Mouse (Mus musculus) ES-Bruce4 (cell line): ENCODE measurements around the gene Tedc1. TPM values are rescaled to one million over a fixed set of nuclear protein-coding genes. Genes with fewer than 3 reads are reported as not detected.

Source experiments
- H3K27ac ChIP-seq: 2 replicates; pipeline ENCODE4 v1.5.1; 2012; ENCODE audit warnings: low read length, inconsistent platforms; ENCODE audit not compliant: insufficient read depth
- H3K27me3 ChIP-seq: 2 replicates; pipeline ENCODE4 v1.6.1; 2012; ENCODE audit warnings: mild to moderate bottlenecking, low read length, inconsistent platforms; ENCODE audit not compliant: control insufficient read depth, poor library complexity, insufficient read depth, severe bottlenecking
- H3K36me3 ChIP-seq: 2 replicates; pipeline ENCODE4 v1.6.1; 2012; ENCODE audit warnings: inconsistent platforms, mild to moderate bottlenecking, low read length, moderate library complexity; ENCODE audit not compliant: control insufficient read depth, poor library complexity, insufficient read depth, severe bottlenecking
- H3K4me1 ChIP-seq: one replicate; pipeline ENCODE4 v1.8.1; 2011; ENCODE audit warnings: low read length; ENCODE audit not compliant: control insufficient read depth, insufficient read depth
- H3K4me3 ChIP-seq: 2 replicates; pipeline ENCODE4 v1.5.1; 2011; ENCODE audit warnings: low read depth, mild to moderate bottlenecking, low read length
- H3K9ac ChIP-seq: 2 replicates; pipeline ENCODE4 v1.6.1; 2012; ENCODE audit warnings: low read depth, mild to moderate bottlenecking, inconsistent platforms; ENCODE audit not compliant: poor library complexity, severe bottlenecking
- H3K9me3 ChIP-seq: replicated peaks from 2 replicates; pipeline ENCODE4 v1.6.1; 2012; ENCODE audit warnings: mild to moderate bottlenecking, low read length, inconsistent platforms; ENCODE audit not compliant: control insufficient read depth, poor library complexity, insufficient read depth, severe bottlenecking
- CTCF ChIP-seq: IDR thresholded peaks from one replicate; pipeline ENCODE4 v1.8.1; 2011; ENCODE audit warnings: low read depth, low read length
- EP300 ChIP-seq: IDR thresholded peaks from 2 replicates; pipeline ENCODE4 v1.6.1; 2011; ENCODE audit warnings: low read depth, low read length; ENCODE audit not compliant: insufficient read depth
- POLR2A ChIP-seq: IDR thresholded peaks from one replicate; pipeline ENCODE4 v1.8.1; 2011; ENCODE audit warnings: low read length; ENCODE audit not compliant: insufficient read depth
- polyA plus RNA-seq: library from polyadenylated mRNA; stranded (reverse); fragments of >200 nt; gene quantifications from 2 replicates; pipeline ENCODE4 v1.2.4, GENCODE M21; 2011; ENCODE audit warnings: low read depth; ENCODE audit not compliant: missing spikeins, insufficient read depth, insufficient read length

The Tedc1 gene
- polyA plus RNA-seq, 1 experiment, result 24.5 TPM

GRCm38 (mm10) chr12:113154747-113155075 is 1.5 kb upstream of the Tedc1 start:
- Histone ChIP-seq H3K9ac (no peak overlapping the region), H3K4me1 (peaks cover 4% of the 10 kb centered on the region)
- TF ChIP-seq EP300 (no peak), CTCF (no peak), POLR2A (no peak)

GRCm38 (mm10) chr12:113155076-113155771 is 997 bp upstream of the Tedc1 start:
- Histone ChIP-seq H3K9ac (peak overlapping the region; percentile 39), H3K4me1 (peaks cover 4% of the 10 kb centered on the region), H3K27me3 (no peaks in the 10 kb centered on the region), H3K36me3 (peaks cover 3% of the 10 kb centered on the region; the same call in 1 of the 2 replicates), H3K4me3 (peak overlapping the region; percentile 52), H3K27ac (peak overlapping the region; percentile 59), H3K9me3 (no peaks in the 10 kb centered on the region)
- TF ChIP-seq EP300 (peak; percentile 73; the same call in 1 of the 2 replicates), CTCF (no peak), POLR2A (no peak)

More at GRCm38 (mm10) chr12:113154747-113155075, 1.5 kb upstream of the Tedc1 start:
- H3K9me3 ChIP-seq, result no peaks in the 10 kb centered on the region
- H3K27ac ChIP-seq, result peak overlapping the region; percentile 24; the same call in 1 of the 2 replicates
- no peaks in the 10 kb centered on the region for H3K27me3 ChIP-seq
- H3K36me3 ChIP-seq, result peaks cover 3% of the 10 kb centered on the region; the same call in 1 of the 2 replicates
- peak overlapping the region; percentile 52; the same call in 1 of the 2 replicates for H3K4me3 ChIP-seq

- Histone ChIP-seq H3K9ac (peak overlapping the region; percentile 71), H3K9me3 (no peaks in the 10 kb centered on the region), H3K4me3 (peak overlapping the region; percentile 86), H3K27me3 (no peaks in the 10 kb centered on the region), H3K27ac (peak overlapping the region; percentile 90), H3K4me1 (peaks cover 2% of the 10 kb centered on the region), H3K36me3 (peaks cover 3% of the 10 kb centered on the region; the same call in 1 of the 2 replicates)
- TF ChIP-seq EP300, result peak; percentile 81
- no peak for TF ChIP-seq POLR2A
Observed at GRCm38 (mm10) chr12:113156540-113156929, 314 bp downstream of the Tedc1 start.

GRCm38 (mm10) chr12:113157002-113157401 is 781 bp downstream of the Tedc1 start:
- Histone ChIP-seq H3K27ac (peak overlapping the region; percentile 87), H3K4me3 (peak overlapping the region; percentile 86), H3K4me1 (peaks cover 2% of the 10 kb centered on the region), H3K9ac (peak overlapping the region; percentile 71), H3K36me3 (peaks cover 3% of the 10 kb centered on the region; the same call in 1 of the 2 replicates), H3K27me3 (no peaks in the 10 kb centered on the region), H3K9me3 (no peaks in the 10 kb centered on the region)
- TF ChIP-seq EP300, result no peak
- TF ChIP-seq POLR2A, result no peak
- no peak for TF ChIP-seq CTCF

GRCm38 (mm10) chr12:113157521-113157920 is 1.3 kb downstream of the Tedc1 start:
- Histone ChIP-seq H3K27ac (no peak overlapping the region), H3K27me3 (no peaks in the 10 kb centered on the region), H3K36me3 (peaks cover 3% of the 10 kb centered on the region; the same call in 1 of the 2 replicates), H3K4me3 (peak overlapping the region; percentile 86), H3K9ac (peak overlapping the region; percentile 71; the same call in 1 of the 2 replicates), H3K9me3 (no peaks in the 10 kb centered on the region), H3K4me1 (peaks cover 2% of the 10 kb centered on the region)
- TF ChIP-seq POLR2A, result no peak
- TF ChIP-seq CTCF, result no peak
- TF ChIP-seq EP300, result no peak

- Histone ChIP-seq H3K27ac (no peak overlapping the region), H3K27me3 (no peaks in the 10 kb centered on the region), H3K4me3 (no peak overlapping the region), H3K36me3 (peaks cover 3% of the 10 kb centered on the region; the same call in 1 of the 2 replicates), H3K9ac (no peak overlapping the region), H3K4me1 (peaks cover 2% of the 10 kb centered on the region), H3K9me3 (no peaks in the 10 kb centered on the region)
- TF ChIP-seq CTCF, result no peak
- no peak for TF ChIP-seq POLR2A
- TF ChIP-seq EP300, result no peak
Observed at GRCm38 (mm10) chr12:113157971-113158370, 1.8 kb downstream of the Tedc1 start.
